Mouse (Mus musculus): Measurements from ENCODE around the gene Trim17.

- TF ChIP-seq CTCF (conservative IDR thresholded peaks at IDR 0.05; ENCODE audit: low read length) = peak; percentile 39
- no peak for TF ChIP-seq POU5F1 (IDR thresholded peaks at IDR 0.05; ENCODE audit: borderline replicate concordance, low read length)
Observed at GRCm38 (mm10) chr11:59015052-59015451, 60.6 kb downstream of the Trim17 start.

All from E14TG2a.4 (cell line).